Mouse (Mus musculus): Measurements from ENCODE around the gene Plcg1. TPM values are rescaled to one million over a fixed set of nuclear protein-coding genes. Genes with fewer than 3 reads are reported as not detected.

Gene Plcg1
- polyA plus RNA-seq, 1 experiment from 2014 or later, result 11.7 TPM

GRCm38 (mm10) chr2:160780154-160780833 is 49.2 kb downstream of the Plcg1 start:
- no peak for ATAC-seq
- H3K36me3 ChIP-seq, result no peaks in the 10 kb centered on the region
- 69% methylated on average over 13 of the region's 13 CpGs for WGBS (ENCODE audit: insufficient replicate concordance)
- no peak overlapping the region for H3K27ac ChIP-seq
- no peaks in the 10 kb centered on the region for H3K9me3 ChIP-seq (replicated peaks)
- H3K4me1 ChIP-seq, result no peaks in the 10 kb centered on the region
- no peak overlapping the region for H3K4me3 ChIP-seq
- no peak overlapping the region for H3K4me2 ChIP-seq
- H3K27me3 ChIP-seq (replicated peaks), result no peaks in the 10 kb centered on the region
- H3K9ac ChIP-seq, result no peak overlapping the region

GRCm38 (mm10) chr2:160780834-160781219 is 49.7 kb downstream of the Plcg1 start:
- H3K9ac ChIP-seq, result no peak overlapping the region
- no peaks in the 10 kb centered on the region for H3K4me1 ChIP-seq
- H3K9me3 ChIP-seq (replicated peaks), result no peaks in the 10 kb centered on the region
- no peaks in the 10 kb centered on the region for H3K27me3 ChIP-seq (replicated peaks)
- H3K36me3 ChIP-seq, result no peaks in the 10 kb centered on the region
- H3K4me3 ChIP-seq, result no peak overlapping the region
- no peak for ATAC-seq
- WGBS (ENCODE audit: insufficient replicate concordance), result 89% methylated on average over 2 of the region's 2 CpGs
- H3K4me2 ChIP-seq, result no peak overlapping the region
- H3K27ac ChIP-seq, result no peak overlapping the region

GRCm38 (mm10) chr2:160786333-160786732 is 55.2 kb downstream of the Plcg1 start:
- H3K36me3 ChIP-seq, result no peaks in the 10 kb centered on the region
- no peak overlapping the region for H3K27ac ChIP-seq
- H3K9ac ChIP-seq, result no peak overlapping the region
- WGBS (ENCODE audit: insufficient replicate concordance), result 44% methylated on average over 1 of the region's 1 CpGs
- H3K9me3 ChIP-seq (replicated peaks), result no peaks in the 10 kb centered on the region
- H3K4me3 ChIP-seq, result no peak overlapping the region
- H3K27me3 ChIP-seq (replicated peaks), result no peaks in the 10 kb centered on the region
- H3K4me1 ChIP-seq, result no peaks in the 10 kb centered on the region
- no peak overlapping the region for H3K4me2 ChIP-seq
- ATAC-seq, result no peak

GRCm38 (mm10) chr2:160789046-160789445 is 57.9 kb downstream of the Plcg1 start:
- Histone ChIP-seq H3K27me3 (replicated peaks) (no peaks in the 10 kb centered on the region), H3K4me3 (no peak overlapping the region), H3K9ac (no peak overlapping the region), H3K27ac (no peak overlapping the region), H3K4me2 (no peak overlapping the region), H3K36me3 (no peaks in the 10 kb centered on the region), H3K4me1 (no peaks in the 10 kb centered on the region), H3K9me3 (replicated peaks) (no peaks in the 10 kb centered on the region)
- ATAC-seq, result no peak
- 57% methylated on average over 1 of the region's 1 CpGs for WGBS (ENCODE audit: insufficient replicate concordance)

- H3K4me3 ChIP-seq, result no peak overlapping the region
- H3K9ac ChIP-seq, result no peak overlapping the region
- H3K27me3 ChIP-seq (replicated peaks), result no peaks in the 10 kb centered on the region
- no peaks in the 10 kb centered on the region for H3K9me3 ChIP-seq (replicated peaks)
- no peak overlapping the region for H3K27ac ChIP-seq
- no peaks in the 10 kb centered on the region for H3K36me3 ChIP-seq
- H3K4me2 ChIP-seq, result no peak overlapping the region
- no peaks in the 10 kb centered on the region for H3K4me1 ChIP-seq
- no peak for ATAC-seq
These were observed 58.6 kb downstream of the Plcg1 start for GRCm38 (mm10) chr2:160789741-160790140.

GRCm38 (mm10) chr2:160793117-160793516 is 62.0 kb downstream of the Plcg1 start:
- H3K27me3 ChIP-seq (replicated peaks), result no peaks in the 10 kb centered on the region
- H3K27ac ChIP-seq, result no peak overlapping the region
- no peak overlapping the region for H3K9ac ChIP-seq
- no peaks in the 10 kb centered on the region for H3K36me3 ChIP-seq
- no peak overlapping the region for H3K4me3 ChIP-seq
- no peak for ATAC-seq
- H3K4me2 ChIP-seq, result no peak overlapping the region
- no peaks in the 10 kb centered on the region for H3K9me3 ChIP-seq (replicated peaks)
- no peaks in the 10 kb centered on the region for H3K4me1 ChIP-seq
- 66% methylated on average over 2 of the region's 2 CpGs for WGBS (ENCODE audit: insufficient replicate concordance)

- no peaks in the 10 kb centered on the region for H3K9me3 ChIP-seq (replicated peaks)
- no peak overlapping the region for H3K4me3 ChIP-seq
- H3K36me3 ChIP-seq, result no peaks in the 10 kb centered on the region
- no peak for ATAC-seq
- no peak overlapping the region for H3K9ac ChIP-seq
- no peaks in the 10 kb centered on the region for H3K27me3 ChIP-seq (replicated peaks)
- WGBS (ENCODE audit: insufficient replicate concordance), result 68% methylated on average over 2 of the region's 2 CpGs
- H3K27ac ChIP-seq, result no peak overlapping the region
- H3K4me1 ChIP-seq, result no peaks in the 10 kb centered on the region
- no peak overlapping the region for H3K4me2 ChIP-seq
These were observed 65.9 kb downstream of the Plcg1 start for GRCm38 (mm10) chr2:160796973-160797372.

- H3K9ac ChIP-seq, result no peak overlapping the region
- ATAC-seq, result no peak
- H3K36me3 ChIP-seq, result no peaks in the 10 kb centered on the region
- H3K4me2 ChIP-seq, result no peak overlapping the region
- no peaks in the 10 kb centered on the region for H3K27me3 ChIP-seq (replicated peaks)
- no peak overlapping the region for H3K4me3 ChIP-seq
- 70% methylated on average over 1 of the region's 1 CpGs for WGBS (ENCODE audit: insufficient replicate concordance)
- no peaks in the 10 kb centered on the region for H3K9me3 ChIP-seq (replicated peaks)
- no peaks in the 10 kb centered on the region for H3K4me1 ChIP-seq
- H3K27ac ChIP-seq, result no peak overlapping the region
These were observed 67.1 kb downstream of the Plcg1 start for GRCm38 (mm10) chr2:160798206-160798605.

- ATAC-seq, result no peak
- H3K4me1 ChIP-seq, result no peaks in the 10 kb centered on the region
- no peak overlapping the region for H3K9ac ChIP-seq
- H3K36me3 ChIP-seq, result no peaks in the 10 kb centered on the region
- 56% methylated on average over 1 of the region's 1 CpGs for WGBS (ENCODE audit: insufficient replicate concordance)
- H3K27ac ChIP-seq, result no peak overlapping the region
- no peak overlapping the region for H3K4me3 ChIP-seq
- H3K9me3 ChIP-seq (replicated peaks), result no peaks in the 10 kb centered on the region
- H3K27me3 ChIP-seq (replicated peaks), result no peaks in the 10 kb centered on the region
- no peak overlapping the region for H3K4me2 ChIP-seq
These were observed 69.9 kb downstream of the Plcg1 start for GRCm38 (mm10) chr2:160800967-160801366.

GRCm38 (mm10) chr2:160802326-160802725 is 71.2 kb downstream of the Plcg1 start:
- Histone ChIP-seq H3K4me3 (no peak overlapping the region), H3K9me3 (replicated peaks) (no peaks in the 10 kb centered on the region), H3K4me1 (no peaks in the 10 kb centered on the region), H3K27ac (no peak overlapping the region), H3K36me3 (no peaks in the 10 kb centered on the region), H3K4me2 (no peak overlapping the region), H3K9ac (no peak overlapping the region), H3K27me3 (replicated peaks) (no peaks in the 10 kb centered on the region)
- WGBS (ENCODE audit: insufficient replicate concordance), result 77% methylated on average over 3 of the region's 3 CpGs
- no peak for ATAC-seq

- no peaks in the 10 kb centered on the region for H3K4me1 ChIP-seq
- H3K9me3 ChIP-seq (replicated peaks), result no peaks in the 10 kb centered on the region
- H3K36me3 ChIP-seq, result no peaks in the 10 kb centered on the region
- no peak overlapping the region for H3K9ac ChIP-seq
- no peak overlapping the region for H3K27ac ChIP-seq
- ATAC-seq, result no peak
- WGBS (ENCODE audit: insufficient replicate concordance), result 66% methylated on average over 4 of the region's 4 CpGs
- H3K27me3 ChIP-seq (replicated peaks), result no peaks in the 10 kb centered on the region
- no peak overlapping the region for H3K4me2 ChIP-seq
- H3K4me3 ChIP-seq, result no peak overlapping the region
These were observed 73.9 kb downstream of the Plcg1 start for GRCm38 (mm10) chr2:160804794-160805527.

- Histone ChIP-seq H3K9ac (no peak overlapping the region), H3K4me2 (no peak overlapping the region), H3K36me3 (no peaks in the 10 kb centered on the region), H3K4me3 (no peak overlapping the region), H3K4me1 (no peaks in the 10 kb centered on the region), H3K9me3 (replicated peaks) (no peaks in the 10 kb centered on the region), H3K27me3 (replicated peaks) (no peaks in the 10 kb centered on the region), H3K27ac (no peak overlapping the region)
- 50% methylated on average over 3 of the region's 3 CpGs for WGBS (ENCODE audit: insufficient replicate concordance)
- ATAC-seq, result no peak
These were observed 75.0 kb downstream of the Plcg1 start for GRCm38 (mm10) chr2:160806091-160806521.

- no peak overlapping the region for H3K4me3 ChIP-seq
- no peak overlapping the region for H3K27ac ChIP-seq
- no peaks in the 10 kb centered on the region for H3K4me1 ChIP-seq
- H3K36me3 ChIP-seq, result no peaks in the 10 kb centered on the region
- H3K27me3 ChIP-seq (replicated peaks), result no peaks in the 10 kb centered on the region
- ATAC-seq, result no peak
- H3K9ac ChIP-seq, result no peak overlapping the region
- no peaks in the 10 kb centered on the region for H3K9me3 ChIP-seq (replicated peaks)
- H3K4me2 ChIP-seq, result no peak overlapping the region
These were observed 79.3 kb downstream of the Plcg1 start for GRCm38 (mm10) chr2:160810376-160810775.

Data from liver, embryonic 12.5 days (tissue).